Mouse (Mus musculus): Measurements from ENCODE around the gene Olfr456.

- no peak for TF ChIP-seq POLR2A (IDR thresholded peaks at IDR 0.05; ENCODE audit: control insufficient read depth, extremely low read depth, insufficient read depth, low read length, poor library complexity)
- TF ChIP-seq CTCF (IDR thresholded peaks at IDR 0.05; ENCODE audit: borderline replicate concordance, control insufficient read depth, extremely low read depth, insufficient read depth, low read length, poor library complexity), result no peak
Measured at GRCm38 (mm10) chr6:42487114-42487513, at the start of gene Olfr456.

All from thymus, adult 2 months (tissue).